In genomic region chr2:127584436-127584858, GRCm38 (mm10) we compare ENCODE assay signal across 8 mouse cellular contexts. TPM values are rescaled to one million over a fixed set of nuclear protein-coding genes. Genes with fewer than 3 reads are reported as not detected.
DNase-seq lines count a peak whose midpoint lies in the region; ATAC-seq and TF ChIP-seq lines count a peak whose summit lies in the region.

No protein-coding gene starts in this region.

- peak overlapping the region; percentile 92 for H3K4me2 ChIP-seq in heart, embryonic 11.5 days
- H3K4me2 ChIP-seq in kidney, embryonic 16.5 days (replicated peaks; ENCODE audit: low read depth, low read length): peak overlapping the region; percentile 88
- peak overlapping the region; percentile 90 for H3K4me2 ChIP-seq in myocyte (ENCODE audit: low read depth)

- H3K4me3 ChIP-seq in C2C12 (ENCODE audit: insufficient read depth, poor library complexity, severe bottlenecking): peak overlapping the region; percentile 47
- H3K4me3 ChIP-seq in erythroblast, embryonic 14.5 days (replicated peaks): peak overlapping the region; percentile 77
- H3K4me3 ChIP-seq in heart, embryonic 11.5 days (ENCODE audit: low read depth, low read length): peak overlapping the region; percentile 71
- peak overlapping the region; percentile 60 for H3K4me3 ChIP-seq in kidney, embryonic 16.5 days (ENCODE audit: low read length)
- H3K4me3 ChIP-seq in liver, adult 2 months (ENCODE audit: insufficient read depth, low read depth, low read length): peak overlapping the region; percentile 61
- peak overlapping the region; percentile 30 for H3K4me3 ChIP-seq in myocyte

- DNase-seq in brain, embryonic 14.5 days (ENCODE audit: low read depth): peak; percentile 97
- peak; percentile 96 for DNase-seq in liver, adult 2 months (ENCODE audit: extremely low read depth, low read depth, low spot score)
- peak; percentile 96 for DNase-seq in splenic B cell, adult 2 months (ENCODE audit: low read depth, low spot score)

- H3K4me1 ChIP-seq in erythroblast, embryonic 14.5 days (ENCODE audit: control insufficient read depth): peaks cover 51% of the 10 kb centered on the region
- H3K4me1 ChIP-seq in heart, embryonic 11.5 days (ENCODE audit: control insufficient read depth, insufficient read depth, low read length): peaks cover 11% of the 10 kb centered on the region
- H3K4me1 ChIP-seq in kidney, embryonic 16.5 days (ENCODE audit: insufficient read depth, low read length): peaks cover 23% of the 10 kb centered on the region
- peaks cover 7% of the 10 kb centered on the region; the same call in 1 of the 2 replicates for H3K4me1 ChIP-seq in liver, adult 2 months (ENCODE audit: control insufficient read depth, insufficient read depth, low read length)

- peak overlapping the region; percentile 96 for H3ac ChIP-seq in C2C12 (ENCODE audit: control insufficient read depth, insufficient read length, low read depth)
- H3ac ChIP-seq in myocyte (ENCODE audit: control insufficient read depth, insufficient read length): peak overlapping the region; percentile 77

- no peak for TF ChIP-seq CTCF in C2C12 (IDR thresholded peaks at IDR 0.05; ENCODE audit: control insufficient read depth, insufficient read depth, insufficient read length)
- no peak for TF ChIP-seq CTCF in brain, embryonic 14.5 days (IDR thresholded peaks at IDR 0.05; ENCODE audit: borderline replicate concordance, extremely low read depth, insufficient read depth, insufficient read length)
- TF ChIP-seq CTCF in liver, adult 2 months (IDR thresholded peaks at IDR 0.05; ENCODE audit: low read depth, low read length): no peak

- under 1% methylated on average over 24 of the region's 24 CpGs for WGBS in heart, embryonic 11.5 days (ENCODE audit: insufficient replicate concordance)
- under 1% methylated on average over 24 of the region's 24 CpGs for WGBS in kidney, embryonic 16.5 days
- under 1% methylated on average over 24 of the region's 24 CpGs for WGBS in liver, adult 2 months

- no peak overlapping the region for H3K27ac ChIP-seq in heart, embryonic 11.5 days (ENCODE audit: low read depth, low read length)
- no peak overlapping the region for H3K27ac ChIP-seq in kidney, embryonic 16.5 days (ENCODE audit: low read length)
- H3K27ac ChIP-seq in liver, adult 2 months (replicated peaks; ENCODE audit: insufficient read depth, low read depth, low read length): peak overlapping the region; percentile 13; the same call in 1 of the 2 replicates

- peak; percentile 48; the same call in 1 of the 2 replicates for TF ChIP-seq POLR2A in brain, embryonic 14.5 days (IDR thresholded peaks at IDR 0.05; ENCODE audit: borderline replicate concordance, extremely low read depth, insufficient read depth, insufficient read length, poor library complexity, severe bottlenecking)
- peak; percentile 55; the same call in 1 of the 2 replicates for TF ChIP-seq POLR2A in liver, adult 2 months (IDR thresholded peaks at IDR 0.05; ENCODE audit: extremely low read depth, insufficient read depth, low read length)
- TF ChIP-seq POLR2A in myocyte (IDR thresholded peaks at IDR 0.05; ENCODE audit: insufficient read length, low read depth): peak; percentile 88

- H3K27me3 ChIP-seq in C2C12 (ENCODE audit: control insufficient read depth, insufficient read depth, insufficient read length): no peaks in the 10 kb centered on the region
- no peaks in the 10 kb centered on the region for H3K27me3 ChIP-seq in erythroblast, embryonic 14.5 days (ENCODE audit: control insufficient read depth)
- no peaks in the 10 kb centered on the region for H3K27me3 ChIP-seq in heart, embryonic 11.5 days (ENCODE audit: control insufficient read depth, insufficient read depth, low read length)
- H3K27me3 ChIP-seq in kidney, embryonic 16.5 days (ENCODE audit: insufficient read depth, low read length): no peaks in the 10 kb centered on the region
- no peaks in the 10 kb centered on the region for H3K27me3 ChIP-seq in liver, adult 2 months (ENCODE audit: control insufficient read depth, insufficient read depth, low read length)
- H3K27me3 ChIP-seq in myocyte (ENCODE audit: control insufficient read depth, insufficient read depth, insufficient read length): no peaks in the 10 kb centered on the region
- H3K27me3 ChIP-seq in splenic B cell, adult 2 months (ENCODE audit: control insufficient read depth, insufficient read depth, low read length, poor library complexity, severe bottlenecking): no peaks in the 10 kb centered on the region

- H3K36me3 ChIP-seq in C2C12 (ENCODE audit: control insufficient read depth, insufficient read depth) (no peaks in the 10 kb centered on the region), myocyte (ENCODE audit: control insufficient read depth, insufficient read depth) (no peaks in the 10 kb centered on the region)
- peaks cover 4% of the 10 kb centered on the region; the same call in 1 of the 2 replicates for H3K36me3 ChIP-seq in erythroblast, embryonic 14.5 days (ENCODE audit: control insufficient read depth)
- no peaks in the 10 kb centered on the region for H3K36me3 ChIP-seq in heart, embryonic 11.5 days (ENCODE audit: control insufficient read depth, insufficient read depth, low read length)
- H3K36me3 ChIP-seq in kidney, embryonic 16.5 days (ENCODE audit: insufficient read depth, low read length): no peaks in the 10 kb centered on the region
- H3K36me3 ChIP-seq in liver, adult 2 months (ENCODE audit: control insufficient read depth, insufficient read depth, low read length): 0 out of 2 replicates have a peak, but pooled peaks cover 2% of the 10 kb centered on the region
- H3K36me3 ChIP-seq in splenic B cell, adult 2 months (ENCODE audit: control insufficient read depth, insufficient read depth, low read length, poor library complexity, severe bottlenecking): no peaks in the 10 kb centered on the region

- peak; percentile 80 for ATAC-seq in heart, embryonic 11.5 days (replicated peaks; ENCODE audit: insufficient number of reproducible peaks, low FRiP score, low TSS enrichment)
- ATAC-seq in kidney, embryonic 16.5 days (ENCODE audit: low FRiP score, low TSS enrichment): peak; percentile 87

- H3K9ac ChIP-seq in heart, embryonic 11.5 days (ENCODE audit: low read depth, low read length): peak overlapping the region; percentile 79
- H3K9ac ChIP-seq in kidney, embryonic 16.5 days (replicated peaks; ENCODE audit: low read length): peak overlapping the region; percentile 72
- H3K9ac ChIP-seq in liver, adult 2 months (ENCODE audit: low read depth, low read length): peak overlapping the region; percentile 64

- H3K9me3 ChIP-seq in erythroblast, embryonic 14.5 days (ENCODE audit: control insufficient read depth, low read length): no peaks in the 10 kb centered on the region
- no peaks in the 10 kb centered on the region for H3K9me3 ChIP-seq in heart, embryonic 11.5 days (replicated peaks; ENCODE audit: control insufficient read depth, low read length)
- no peaks in the 10 kb centered on the region for H3K9me3 ChIP-seq in kidney, embryonic 16.5 days (ENCODE audit: low read length)

- peaks cover 18% of the 10 kb centered on the region for H3K79me3 ChIP-seq in C2C12 (ENCODE audit: low read depth)

- H3K79me2 ChIP-seq in C2C12 (ENCODE audit: control insufficient read depth, insufficient read depth) (peaks cover 28% of the 10 kb centered on the region), myocyte (ENCODE audit: control insufficient read depth, insufficient read depth) (peaks cover 17% of the 10 kb centered on the region)
- peaks cover 14% of the 10 kb centered on the region; the same call in 1 of the 2 replicates for H3K79me2 ChIP-seq in liver, adult 2 months (ENCODE audit: control insufficient read depth, insufficient read depth, low read length)

TF ChIP-seq in C2C12, 6 proteins besides CTCF, POLR2A, EP300 and RAD21:
- TF ChIP-seq USF1 (IDR thresholded peaks at IDR 0.05; ENCODE audit: low read depth): no peak
- peak; percentile 79 for TF ChIP-seq MAX (IDR thresholded peaks at IDR 0.05)
TF ChIP-seq in C2C12: peak in this region for 1.

TF ChIP-seq in myocyte, 11 proteins besides CTCF, POLR2A, EP300 and RAD21 (continues in another document):
- TF ChIP-seq MYOD1 (IDR thresholded peaks at IDR 0.05; ENCODE audit: control insufficient read depth in 1 of 3, insufficient read length in 2 of 3, low read depth in 2 of 3): no peak
- no peak for TF ChIP-seq CEBPB (IDR thresholded peaks at IDR 0.05; ENCODE audit: insufficient read depth, poor library complexity, severe bottlenecking)
- peak; percentile 91 for TF ChIP-seq REST (IDR thresholded peaks at IDR 0.05; ENCODE audit: insufficient read depth, insufficient read length)
- TF ChIP-seq MAX (IDR thresholded peaks at IDR 0.05; ENCODE audit: low read depth): peak; percentile 13
- TF ChIP-seq SRF (IDR thresholded peaks at IDR 0.05; ENCODE audit: control insufficient read depth, insufficient read length, low read depth): peak; percentile 77
- TF ChIP-seq TCF12 (IDR thresholded peaks at IDR 0.05; ENCODE audit: insufficient read depth, poor library complexity, severe bottlenecking): no peak

RNA-seq across cellular contexts. Expression of gene Zfp661, which starts 2.4 kb away (rescaled TPM):
- 0.89 TPM for polyA plus RNA-seq in C2C12 (2012; fragmentation: generic; extraction: Trizol)
- polyA plus RNA-seq in brain, embryonic 14.5 days (2012; rRNA removed): 9.3 and 9.9 TPM in 2 replicates
- not detected in 2 replicates for polyA plus RNA-seq in erythroblast, embryonic 14.5 days (2012)
- 3.1 and 4.0 TPM in 2 replicates for polyA plus RNA-seq in heart, embryonic 11.5 days (2014; fragmentation: Nextera tagmentation; extraction: Ambion mirVana)
- polyA plus RNA-seq in kidney, embryonic 16.5 days (2015; fragmentation: Nextera tagmentation; extraction: Ambion mirVana): 5.1 and 5.6 TPM in 2 replicates
- 2.9 and 3.1 TPM in 2 replicates for total RNA-seq in liver, adult 2 months (2014; rRNA removed)
- 2.3 TPM in 2 replicates for polyA plus RNA-seq in liver, adult 2 months (2012; rRNA removed)
- 1.4 TPM for polyA plus RNA-seq in myocyte (2012; fragmentation: generic; extraction: Trizol)

RNA-seq across cellular contexts. Expression of gene Mrps5, which starts 2.6 kb away (rescaled TPM):
- polyA plus RNA-seq in C2C12 (2012; fragmentation: generic; extraction: Trizol): 66.1 TPM
- polyA plus RNA-seq in brain, embryonic 14.5 days (2012; rRNA removed): 129 and 157 TPM in 2 replicates
- 11.3 and 14.5 TPM in 2 replicates for polyA plus RNA-seq in erythroblast, embryonic 14.5 days (2012)
- 132 and 154 TPM in 2 replicates for polyA plus RNA-seq in heart, embryonic 11.5 days (2014; fragmentation: Nextera tagmentation; extraction: Ambion mirVana)
- 147 and 148 TPM in 2 replicates for polyA plus RNA-seq in kidney, embryonic 16.5 days (2015; fragmentation: Nextera tagmentation; extraction: Ambion mirVana)
- total RNA-seq in liver, adult 2 months (2014; rRNA removed): 53.2 and 59.9 TPM in 2 replicates
- 47.1 and 59.8 TPM in 2 replicates for polyA plus RNA-seq in liver, adult 2 months (2012; rRNA removed)
- 72.0 TPM for polyA plus RNA-seq in myocyte (2012; fragmentation: generic; extraction: Trizol)

RNA-seq across cellular contexts. Expression of gene Prom2, which starts 43.2 kb away (rescaled TPM):
- polyA plus RNA-seq in C2C12 (2012; fragmentation: generic; extraction: Trizol) (not detected), myocyte (2012; fragmentation: generic; extraction: Trizol) (not detected)
- polyA plus RNA-seq in brain, embryonic 14.5 days (2012; rRNA removed): 0.42 and 0.59 TPM in 2 replicates
- polyA plus RNA-seq in erythroblast, embryonic 14.5 days (2012): not detected in 2 replicates
- polyA plus RNA-seq in heart, embryonic 11.5 days (2014; fragmentation: Nextera tagmentation; extraction: Ambion mirVana): 0.39 TPM in 1 of 2 replicates, not detected in the other
- 2.7 and 3.0 TPM in 2 replicates for polyA plus RNA-seq in kidney, embryonic 16.5 days (2015; fragmentation: Nextera tagmentation; extraction: Ambion mirVana)
- 0.07 TPM in 1 of 2 replicates, not detected in the other for total RNA-seq in liver, adult 2 months (2014; rRNA removed)
- 5.9 TPM in 1 of 2 replicates, not detected in the other for polyA plus RNA-seq in liver, adult 2 months (2012; rRNA removed)
